Mouse (Mus musculus): ENCODE data around the gene Irf2.

The Irf2 gene

GRCm38 (mm10) chr8:46843855-46844254, 104.3 kb downstream of the Irf2 start:
- DNase-seq (ENCODE audit: low spot score), result no peak

GRCm38 (mm10) chr8:46844371-46844973, 104.9 kb downstream of the Irf2 start:
- no peak for DNase-seq (ENCODE audit: low spot score)

DNA sequence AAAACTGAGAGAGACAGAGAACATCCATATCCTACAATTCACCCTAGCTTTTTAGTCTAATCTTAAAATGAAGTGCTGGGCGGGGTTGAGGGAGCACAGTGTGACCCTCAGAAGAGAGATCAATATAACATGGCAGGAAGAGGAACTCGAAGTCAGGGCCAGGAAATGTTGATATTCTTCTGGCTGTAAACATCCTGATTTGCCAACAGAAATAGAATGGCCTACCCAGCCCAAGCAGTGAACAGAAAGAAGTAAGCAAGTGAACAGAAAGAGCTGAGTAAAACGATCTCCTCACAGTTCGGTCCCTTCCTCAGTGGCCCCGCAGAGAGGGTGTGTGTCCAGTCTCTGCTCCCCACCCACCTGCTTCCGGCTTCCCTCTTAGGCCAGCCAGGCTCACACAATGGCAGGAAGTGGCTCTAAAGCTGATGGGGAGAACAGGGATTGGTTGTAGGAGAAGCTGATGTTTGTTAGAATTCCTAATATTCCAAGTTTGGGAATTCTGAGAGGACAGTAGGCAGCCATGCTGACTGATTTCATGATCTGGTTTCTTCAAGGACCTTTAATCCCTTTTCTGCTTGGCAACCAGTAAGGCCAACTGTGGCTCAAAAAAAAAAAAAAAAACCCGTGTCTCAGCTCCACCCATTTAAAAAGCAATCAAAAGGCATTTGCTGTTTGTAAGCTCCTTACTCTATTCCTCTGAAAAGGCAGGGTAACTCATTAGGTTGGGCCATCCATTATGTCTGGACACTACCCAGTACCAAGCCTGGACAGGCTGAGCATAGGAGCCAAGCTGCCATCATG, 105.6 kb downstream of the Irf2 start:
- peak; percentile 27 for DNase-seq (ENCODE audit: low spot score)

- no peak for DNase-seq (ENCODE audit: low spot score)
Measured at GRCm38 (mm10) chr8:46845891-46846290, 106.4 kb downstream of the Irf2 start.

DNA sequence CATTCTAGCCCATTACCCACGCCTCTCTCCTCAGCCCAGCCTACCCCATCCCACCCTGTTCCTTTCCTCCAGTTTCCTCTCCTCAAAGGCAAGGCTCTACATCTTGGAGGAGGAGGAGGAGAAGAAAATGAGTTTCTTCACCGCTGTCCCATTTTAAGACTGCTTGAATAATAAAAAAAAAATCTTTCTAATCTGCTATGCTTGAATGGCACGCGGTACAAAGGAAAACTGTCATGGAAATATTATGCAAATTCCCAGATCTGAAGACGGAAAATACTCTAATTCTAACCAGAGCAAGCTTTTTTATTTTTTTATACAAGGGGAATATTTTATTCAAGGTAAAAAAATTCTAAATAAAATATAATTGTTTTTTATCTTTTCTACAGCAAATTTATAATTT, 107.4 kb downstream of the Irf2 start:
- DNase-seq (ENCODE audit: low spot score), result no peak

- no peak for DNase-seq (ENCODE audit: low spot score)
Measured at GRCm38 (mm10) chr8:46848011-46848641, 108.6 kb downstream of the Irf2 start.

DNA sequence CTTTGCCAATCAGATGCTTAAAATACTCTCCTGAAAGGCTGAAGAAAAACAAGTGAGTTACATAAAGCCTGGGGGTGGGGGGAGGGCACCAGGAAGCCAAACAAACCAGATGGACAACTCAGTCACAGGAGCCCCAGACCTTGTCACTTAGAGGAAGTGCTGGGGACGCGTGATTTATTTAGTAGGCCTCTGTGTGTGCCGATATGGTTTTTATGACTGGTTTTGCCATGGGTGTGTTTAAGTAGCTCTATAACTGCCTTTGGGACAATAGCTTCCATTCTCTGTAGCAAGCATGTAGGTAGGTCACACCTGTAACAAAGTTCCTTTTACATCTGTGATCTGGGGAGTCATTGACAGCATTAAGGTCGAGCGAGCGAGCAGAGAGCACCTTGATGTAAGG, 109.4 kb downstream of the Irf2 start:
- no peak for DNase-seq (ENCODE audit: low spot score)

DNA sequence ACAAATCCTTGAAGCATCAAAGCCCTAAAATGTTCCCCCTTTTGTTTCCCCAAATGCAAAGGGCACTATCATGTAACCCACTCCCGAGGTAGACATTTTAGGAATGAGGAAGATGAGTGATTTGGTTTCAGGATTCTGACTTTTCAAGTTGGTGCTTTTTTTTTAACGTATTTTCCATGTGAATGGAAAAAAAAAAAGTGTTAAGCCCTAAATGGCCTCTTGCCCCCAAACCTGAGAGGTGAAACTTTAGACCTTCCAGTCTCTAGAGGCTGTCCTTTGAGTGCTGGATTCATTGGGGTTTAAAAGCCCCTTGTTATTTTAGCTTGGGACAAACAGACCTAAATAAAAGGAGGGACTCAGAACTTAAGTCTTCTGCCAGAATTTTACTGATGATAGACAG, 109.9 kb downstream of the Irf2 start:
- no peak for DNase-seq (ENCODE audit: low spot score)

DNA sequence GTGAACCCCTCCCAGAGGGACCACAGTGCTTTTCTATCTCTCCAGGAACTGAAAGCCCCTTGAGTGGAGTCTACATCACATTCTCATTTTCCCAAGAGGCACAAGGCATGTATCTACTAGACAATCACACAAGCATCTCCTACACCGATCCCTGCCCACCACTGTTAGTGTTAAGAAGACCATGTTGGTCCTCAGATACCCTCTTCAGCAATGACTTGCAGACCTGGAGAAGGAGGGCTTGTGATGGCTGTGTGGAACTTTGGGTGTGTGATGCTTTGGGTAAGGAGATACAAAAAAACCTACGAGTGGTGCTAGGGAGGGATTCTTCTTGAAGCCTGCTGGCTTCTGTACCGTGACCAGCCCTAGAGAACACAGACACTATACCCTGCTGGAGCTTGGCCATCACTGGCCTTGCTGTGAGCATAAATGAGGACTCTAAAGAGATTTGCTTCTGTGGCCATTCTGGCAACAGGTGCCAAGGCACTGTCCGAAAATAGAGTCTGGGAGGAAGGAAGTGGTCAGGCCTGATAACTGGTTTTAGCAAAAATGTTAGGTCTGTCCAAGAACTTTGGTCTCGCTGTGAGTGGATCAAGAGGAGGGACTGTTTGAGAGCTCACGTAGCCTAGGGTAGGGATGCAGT, 110.8 kb downstream of the Irf2 start:
- DNase-seq (ENCODE audit: low spot score), result no peak

GRCm38 (mm10) chr8:46851560-46851959, 112.0 kb downstream of the Irf2 start:
- DNase-seq (ENCODE audit: low spot score), result no peak

DNA sequence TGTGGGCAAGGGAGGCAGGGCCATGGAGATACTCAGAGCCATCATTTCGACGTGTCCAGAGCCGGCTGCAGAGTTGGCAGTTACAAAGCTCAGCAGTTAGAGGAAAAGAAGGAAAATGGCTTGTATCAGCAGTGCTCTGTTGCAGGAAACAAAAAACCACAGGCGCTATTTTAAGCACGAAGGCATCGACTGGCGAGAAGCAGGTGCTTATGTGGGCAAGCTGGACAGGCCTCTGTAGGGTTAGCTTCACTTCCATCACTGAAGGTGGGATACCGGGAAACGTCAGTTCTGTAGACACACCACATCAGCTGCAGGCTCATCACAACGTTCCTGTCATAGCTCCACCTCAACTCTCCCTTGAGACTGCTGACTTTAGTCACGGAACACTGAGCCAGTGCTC, 112.8 kb downstream of the Irf2 start:
- DNase-seq (ENCODE audit: low spot score), result no peak

DNA sequence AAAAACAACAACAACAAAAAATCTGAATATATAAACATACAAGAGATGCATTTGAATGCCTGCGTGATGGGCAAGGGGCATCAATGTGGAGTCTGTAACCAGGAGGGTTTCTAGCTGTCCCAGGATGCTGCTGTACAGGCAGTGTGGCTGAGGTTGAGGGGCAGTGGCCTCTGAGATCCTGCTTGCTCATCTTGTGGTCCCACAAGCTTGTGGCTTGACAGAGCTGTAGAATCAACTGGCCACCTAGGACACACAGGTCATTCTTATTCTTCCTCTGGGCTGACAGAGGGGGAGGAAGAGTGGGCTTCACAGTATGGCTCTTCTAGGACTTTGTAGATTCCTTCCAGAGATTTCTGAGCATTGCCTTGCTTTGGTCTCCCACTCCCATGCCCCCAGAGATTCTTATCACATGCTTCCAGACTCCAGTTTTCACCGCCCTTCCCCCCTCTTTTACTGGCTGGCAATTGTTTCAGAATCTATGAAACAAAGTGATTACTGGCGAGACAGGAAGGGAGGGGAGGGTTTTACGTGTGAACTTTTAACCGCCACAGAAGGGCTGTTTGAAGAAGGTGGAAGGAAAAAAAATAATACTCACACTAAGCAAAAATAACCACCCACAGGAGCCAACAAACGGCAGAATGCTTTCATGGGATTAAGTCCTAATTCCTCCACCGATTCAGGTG, 119.8 kb downstream of the Irf2 start:
- no peak for DNase-seq (ENCODE audit: low spot score)

- DNase-seq (ENCODE audit: low spot score), result no peak
Measured at GRCm38 (mm10) chr8:46859847-46860167, 120.3 kb downstream of the Irf2 start.

DNA sequence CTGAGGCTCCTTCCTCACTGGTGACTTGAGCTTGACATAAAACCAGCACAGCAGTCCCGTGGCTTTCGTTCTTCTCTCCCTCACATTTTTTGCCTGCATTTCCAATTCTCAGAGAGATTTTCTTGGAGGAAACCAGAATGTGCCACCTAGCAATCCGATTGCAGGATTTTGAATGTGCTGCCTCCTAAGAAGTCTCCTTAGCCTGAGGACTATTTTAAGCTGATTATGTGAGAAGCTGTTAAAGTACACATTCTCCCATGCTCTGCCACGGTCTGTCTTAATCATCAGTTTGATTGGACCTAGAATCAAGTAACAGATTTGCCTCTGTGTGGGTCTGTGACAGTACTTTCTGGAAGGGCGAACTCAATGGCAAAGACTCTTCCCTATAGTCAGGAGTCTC, 123.0 kb downstream of the Irf2 start:
- DNase-seq (ENCODE audit: low spot score), result no peak

GRCm38 (mm10) chr8:46865428-46865827, 125.9 kb downstream of the Irf2 start:
- DNase-seq (ENCODE audit: low spot score), result no peak

- no peak for DNase-seq (ENCODE audit: low spot score)
Measured at GRCm38 (mm10) chr8:46867440-46867839, 127.9 kb downstream of the Irf2 start.

DNA sequence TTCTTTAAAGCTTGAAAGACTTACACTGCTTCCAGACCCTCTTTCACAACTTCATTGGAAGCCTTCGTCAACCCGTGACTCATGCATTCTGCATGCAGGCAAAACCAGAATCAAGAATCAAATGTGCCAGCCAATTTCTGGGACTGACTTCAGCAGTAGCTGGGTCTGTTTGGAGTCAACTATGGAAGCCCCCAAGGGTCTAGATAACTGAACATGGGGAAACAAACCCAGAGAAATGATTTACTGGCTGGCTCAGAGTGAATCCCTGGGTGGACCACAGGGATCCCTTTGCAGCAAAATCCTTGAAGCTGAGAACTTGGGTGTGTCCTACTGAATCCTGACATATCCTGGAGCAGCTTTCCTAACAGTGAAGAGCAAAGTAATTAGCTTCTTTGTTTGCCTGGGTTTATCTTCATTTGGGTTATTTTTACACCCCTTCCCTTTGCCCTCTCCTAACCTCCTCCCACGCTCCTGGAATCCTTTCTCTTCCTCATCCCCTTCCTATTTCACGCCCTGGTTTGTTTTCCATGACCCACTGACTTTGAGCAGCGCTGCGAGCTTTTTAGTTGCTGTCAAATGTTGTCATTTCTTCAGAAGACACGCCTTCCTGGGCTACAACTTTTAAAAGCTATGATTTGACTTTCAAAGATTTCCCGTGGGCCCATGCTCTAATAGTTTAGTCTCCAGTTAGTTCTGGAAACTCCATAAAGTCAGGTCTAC, 129.0 kb downstream of the Irf2 start:
- no peak for DNase-seq (ENCODE audit: low spot score)

- no peak for DNase-seq (ENCODE audit: low spot score)
Measured at GRCm38 (mm10) chr8:46869521-46869925, 130.0 kb downstream of the Irf2 start.

DNA sequence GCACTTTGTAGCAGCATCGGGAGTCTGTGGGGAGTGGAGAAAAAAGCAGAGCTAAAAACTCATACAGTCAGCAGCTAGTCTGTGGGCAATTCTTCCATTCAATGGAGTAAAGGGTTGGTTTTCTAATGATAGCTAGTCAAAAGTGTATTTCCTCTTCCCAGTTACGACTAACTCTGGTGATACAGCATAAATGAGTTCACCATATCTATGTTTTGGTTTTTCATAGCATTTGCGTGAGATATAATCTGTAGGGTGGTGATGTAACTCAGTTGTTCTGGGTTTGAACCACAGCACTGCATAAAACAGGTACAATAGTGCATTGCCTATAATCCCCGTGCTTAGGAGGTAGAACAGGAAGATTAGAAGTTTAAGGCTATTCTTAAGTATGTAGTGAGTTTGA, 131.6 kb downstream of the Irf2 start:
- DNase-seq (ENCODE audit: low spot score), result no peak

DNA sequence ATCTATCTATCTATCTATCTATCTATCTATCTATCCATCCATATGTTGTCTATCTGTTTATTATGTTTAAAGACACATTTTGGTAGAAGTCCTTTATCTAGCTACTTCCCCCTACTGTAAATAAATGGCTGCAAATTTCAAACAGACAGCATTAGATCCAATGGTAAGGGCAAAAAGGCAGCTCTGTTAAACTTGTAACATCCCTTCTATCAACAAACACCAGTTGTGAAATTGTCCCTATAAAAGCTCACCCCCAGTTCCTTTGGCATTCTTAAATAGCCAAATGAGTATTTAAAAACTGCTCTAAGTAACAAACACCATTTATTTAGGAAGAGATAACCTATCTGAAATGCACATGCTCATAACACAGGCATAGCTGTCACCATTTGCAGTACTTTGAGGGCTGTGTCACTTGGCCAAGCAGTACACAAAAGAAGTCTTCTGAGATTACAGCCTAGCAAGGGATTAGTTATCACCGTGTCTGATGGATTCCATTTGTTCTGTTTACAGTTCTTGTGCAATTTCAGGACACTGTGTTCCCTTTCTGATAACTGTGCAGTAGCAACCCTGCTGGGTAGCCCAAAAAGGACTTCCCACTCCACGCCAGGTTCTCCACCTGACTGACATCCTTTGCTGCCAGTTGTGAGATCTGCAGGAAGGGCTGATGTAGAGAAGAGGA, 136.2 kb downstream of the Irf2 start:
- DNase-seq (ENCODE audit: low spot score), result no peak

GRCm38 (mm10) chr8:46881348-46881747, 141.8 kb downstream of the Irf2 start:
- DNase-seq (ENCODE audit: low spot score), result peak; percentile 2
